Mouse (Mus musculus) C2C12 (cell line): Measurements from ENCODE around the gene Ankfn1.

Source experiments
- CEBPB ChIP-seq: IDR thresholded peaks from one replicate; pipeline ENCODE4 v1.6.1; 2011; ENCODE audit warnings: low read depth, mild to moderate bottlenecking, control low read depth, moderate library complexity
- CTCF ChIP-seq: IDR thresholded peaks from one replicate; pipeline ENCODE4 v1.5.1; 2011; ENCODE audit not compliant: control insufficient read depth, insufficient read depth, insufficient read length
- FOSL1 ChIP-seq: IDR thresholded peaks from one replicate; pipeline ENCODE4 v1.8.0; 2011; ENCODE audit warnings: mild to moderate bottlenecking, low read length; ENCODE audit not compliant: poor library complexity, insufficient read depth, severe bottlenecking
- MAX ChIP-seq: IDR thresholded peaks from one replicate; pipeline ENCODE4 v1.6.1; 2011; ENCODE audit warnings: mild to moderate bottlenecking, control low read depth
- MYOD1 ChIP-seq: IDR thresholded peaks from one replicate; pipeline ENCODE4 v1.6.1; 2011; ENCODE audit warnings: low read depth; ENCODE audit not compliant: control insufficient read depth, insufficient read length
- MYOG ChIP-seq: IDR thresholded peaks from one replicate; pipeline ENCODE4 v1.6.1; 2011; ENCODE audit not compliant: control insufficient read depth, insufficient read length; ENCODE audit errors: extremely low read depth
- USF1 ChIP-seq: IDR thresholded peaks from one replicate; pipeline ENCODE4 v1.6.1; 2011; ENCODE audit warnings: low read depth, mild to moderate bottlenecking, control low read depth, moderate library complexity

GRCm38 (mm10) chr11:89420767-89421438 is 356.6 kb downstream of the Ankfn1 start:
- no peak for TF ChIP-seq CTCF
- TF ChIP-seq MAX: no peak
- no peak for TF ChIP-seq USF1
- TF ChIP-seq FOSL1: no peak
- TF ChIP-seq MYOG: no peak
- no peak for TF ChIP-seq MYOD1
- no peak for TF ChIP-seq CEBPB
